Mouse (Mus musculus): ENCODE data around the gene Cdkl2.

The Cdkl2 gene

GRCm38 (mm10) chr5:91993061-91993460 lies 50.6 kb downstream of the Cdkl2 start:
- no peak for DNase-seq (ENCODE audit: low spot score in 2 of 2)

- no peak for DNase-seq (ENCODE audit: low spot score in 2 of 2)
Observed at GRCm38 (mm10) chr5:91991191-91991937, 52.3 kb downstream of the Cdkl2 start.

GRCm38 (mm10) chr5:91989261-91989660 lies 54.4 kb downstream of the Cdkl2 start:
- no peak for DNase-seq (ENCODE audit: low spot score in 2 of 2)

GRCm38 (mm10) chr5:91987799-91988198 lies 55.9 kb downstream of the Cdkl2 start:
- no peak for DNase-seq (ENCODE audit: low spot score in 2 of 2)

GRCm38 (mm10) chr5:91987236-91987635 lies 56.4 kb downstream of the Cdkl2 start, which contains the start of gene Odaph:
TSS of gene Odaph (plus strand) at chr5:91987475.
- DNase-seq (ENCODE audit: low spot score in 2 of 2), result no peak

GRCm38 (mm10) chr5:91985721-91986120 lies 58.0 kb downstream of the Cdkl2 start:
- no peak for DNase-seq (ENCODE audit: low spot score in 2 of 2)

- no peak for DNase-seq (ENCODE audit: low spot score in 2 of 2)
Observed at GRCm38 (mm10) chr5:91983490-91983889, 60.2 kb downstream of the Cdkl2 start.

- DNase-seq (ENCODE audit: low spot score in 2 of 2), result no peak
Observed at GRCm38 (mm10) chr5:91981176-91981840, 62.4 kb downstream of the Cdkl2 start.

GRCm38 (mm10) chr5:91977397-91977770 lies 66.3 kb downstream of the Cdkl2 start:
- no peak for DNase-seq (ENCODE audit: low spot score in 2 of 2)

- DNase-seq (ENCODE audit: low spot score in 2 of 2), result no peak
Observed at GRCm38 (mm10) chr5:91976566-91977396, 66.9 kb downstream of the Cdkl2 start.

- DNase-seq (ENCODE audit: low spot score in 2 of 2), result no peak
Observed at GRCm38 (mm10) chr5:91975758-91976157, 67.9 kb downstream of the Cdkl2 start.

- no peak for DNase-seq (ENCODE audit: low spot score in 2 of 2)
Observed at GRCm38 (mm10) chr5:91974002-91974401, 69.7 kb downstream of the Cdkl2 start.

GRCm38 (mm10) chr5:91972046-91972445 lies 71.6 kb downstream of the Cdkl2 start:
- DNase-seq (ENCODE audit: low spot score in 2 of 2), result no peak

GRCm38 (mm10) chr5:91962639-91963440 lies 80.8 kb downstream of the Cdkl2 start, which contains the start of gene Rchy1:
TSS of gene Rchy1 (minus strand) at chr5:91963068.
- peak; percentile 88 to 90 for DNase-seq (ENCODE audit: low spot score in 2 of 2)

- no peak for DNase-seq (ENCODE audit: low spot score in 2 of 2)
Observed at GRCm38 (mm10) chr5:91962259-91962638, 81.4 kb downstream of the Cdkl2 start.

- no peak for DNase-seq (ENCODE audit: low spot score in 2 of 2)
Observed at GRCm38 (mm10) chr5:91961370-91961769, 82.3 kb downstream of the Cdkl2 start.

GRCm38 (mm10) chr5:91960606-91961254 lies 83.0 kb downstream of the Cdkl2 start:
- no peak for DNase-seq (ENCODE audit: low spot score in 2 of 2)

GRCm38 (mm10) chr5:91959986-91960385 lies 83.7 kb downstream of the Cdkl2 start:
- no peak for DNase-seq (ENCODE audit: low spot score in 2 of 2)

- DNase-seq (ENCODE audit: low spot score in 2 of 2), result no peak
Observed at GRCm38 (mm10) chr5:91959096-91959495, 84.6 kb downstream of the Cdkl2 start.

- no peak for DNase-seq (ENCODE audit: low spot score in 2 of 2)
Observed at GRCm38 (mm10) chr5:91956991-91957760, 86.5 kb downstream of the Cdkl2 start.

Data from right cerebral cortex, adult 2 months (tissue).